Mouse (Mus musculus): Measurements from ENCODE around the gene Gnpat.

- TF ChIP-seq CTCF (IDR thresholded peaks at IDR 0.05; ENCODE audit: borderline replicate concordance, extremely low read depth, insufficient read depth, insufficient read length) (no peak), POLR2A (IDR thresholded peaks at IDR 0.05; ENCODE audit: borderline replicate concordance, extremely low read depth, insufficient read depth, insufficient read length, poor library complexity, severe bottlenecking) (no peak)
These were observed 24.9 kb upstream of the Gnpat start for GRCm38 (mm10) chr8:124837956-124838355.
